Mouse (Mus musculus) heart, postnatal 36 days (tissue): ENCODE data around the gene Actl6b. TPM values are rescaled to one million over a fixed set of nuclear protein-coding genes. Genes with fewer than 3 reads are reported as not detected.

ENCODE experiments used
- DNase-seq, 2 experiments: peaks; one replicate each; pipeline ENCODE4 v3.0.0; 2021 to 2022
- intact Hi-C: fragments of 180-260 bp; cut with DNase I; formaldehyde crosslinking; loops from one replicate; pipeline ENCODE4 v1.15.1; 2025
- total RNA-seq, 2 experiments: library from RNA; stranded (reverse); gene quantifications; 2 replicates each; pipeline ENCODE4 v1.2.3; 2021

Actl6b gene
- total RNA-seq, 2 experiments from 2014 or later = not detected

GRCm38 (mm10) chr5:137527413-137527812 lies 25.9 kb upstream of the Actl6b start:
- DNase-seq = no peak

GRCm38 (mm10) chr5:137528247-137528968 lies 24.9 kb upstream of the Actl6b start:
- no peak for DNase-seq
- intact Hi-C loops = loop anchor here (10.0 kb wide), 1 partner anchor 636 kb away; the partner anchor contains the start of gene Cops6

More at GRCm38 (mm10) chr5:137527413-137527812, 25.9 kb upstream of the Actl6b start:
- intact Hi-C loops = loop anchor here (10.0 kb wide), 1 partner anchor 637 kb away; the partner anchor contains the start of gene Cops6

GRCm38 (mm10) chr5:137529221-137529995 lies 23.9 kb upstream of the Actl6b start:
- intact Hi-C loops = loop anchor here (10.0 kb wide), 1 partner anchor 635 kb away; the partner anchor contains the start of gene Cops6
- no peak for DNase-seq

GRCm38 (mm10) chr5:137530075-137530474 lies 23.2 kb upstream of the Actl6b start:
- DNase-seq = no peak
- intact Hi-C loops = loop anchor here (5.0 kb wide), 1 partner anchor 178 kb away; the partner anchor contains the start of gene Ephb4

GRCm38 (mm10) chr5:137530588-137531413 lies 22.5 kb upstream of the Actl6b start:
- intact Hi-C loops = loop anchor here (5.0 kb wide), 1 partner anchor 178 kb away; the partner anchor contains the start of gene Ephb4

GRCm38 (mm10) chr5:137531414-137532130 lies 21.7 kb upstream of the Actl6b start:
- peak; percentile 68 to 74 for DNase-seq
- intact Hi-C loops = loop anchor here (2.0 to 5.0 kb wide), 3 partner anchors 69 to 215 kb away; partner anchors contain the start of genes Ephb4 and Mospd3

More at GRCm38 (mm10) chr5:137530588-137531413, 22.5 kb upstream of the Actl6b start:
- peak; percentile 68 to 76 for DNase-seq

- intact Hi-C loops = loop anchor here (2.0 to 5.0 kb wide), 3 partner anchors 69 to 215 kb away; partner anchors contain the start of genes Ephb4 and Mospd3
- peak; percentile 46 to 58 for DNase-seq
Measured at GRCm38 (mm10) chr5:137532131-137532807, 21.0 kb upstream of the Actl6b start.

- intact Hi-C loops = loop anchor here (1.0 to 5.0 kb wide), 5 partner anchors 21 to 214 kb away; partner anchors contain the start of genes Ephb4, Mospd3 and Pop7
- DNase-seq = no peak
Measured at GRCm38 (mm10) chr5:137532808-137533116, 20.6 kb upstream of the Actl6b start.

GRCm38 (mm10) chr5:137533117-137533827 lies 20.0 kb upstream of the Actl6b start, which contains the start of the genes Epo and Gnb2:
Gene Epo, minus strand, starts transcription at chr5:137533242.
Gene Gnb2, minus strand, starts transcription at chr5:137533510.
- intact Hi-C loops = loop anchor here (1.0 to 5.0 kb wide), 5 partner anchors 22 to 214 kb away; partner anchors contain the start of genes Ephb4, Mospd3 and Pop7
- peak; percentile 97 to 98 for DNase-seq

- intact Hi-C loops = loop anchor here (5.0 kb wide), 1 partner anchor 182 kb away; the partner anchor contains the start of gene Ephb4
- no peak for DNase-seq
Measured at GRCm38 (mm10) chr5:137534762-137535161, 18.6 kb upstream of the Actl6b start.

- DNase-seq = no peak
- intact Hi-C loops = no loop called here
Measured at GRCm38 (mm10) chr5:137535318-137535717, 18.0 kb upstream of the Actl6b start.

- DNase-seq = no peak
- intact Hi-C loops = no loop called here
Measured at GRCm38 (mm10) chr5:137537461-137537860, 15.9 kb upstream of the Actl6b start.

GRCm38 (mm10) chr5:137539291-137539801 lies 14.0 kb upstream of the Actl6b start:
- intact Hi-C loops = no loop called here
- no peak for DNase-seq

GRCm38 (mm10) chr5:137540991-137541390 lies 12.3 kb upstream of the Actl6b start:
- intact Hi-C loops = no loop called here
- no peak for DNase-seq

- intact Hi-C loops = no loop called here
- no peak for DNase-seq
Measured at GRCm38 (mm10) chr5:137541768-137542540, 11.4 kb upstream of the Actl6b start.

GRCm38 (mm10) chr5:137544926-137545325 lies 8.4 kb upstream of the Actl6b start:
- intact Hi-C loops = no loop called here
- DNase-seq = no peak

GRCm38 (mm10) chr5:137545596-137545995 lies 7.7 kb upstream of the Actl6b start:
- DNase-seq = no peak
- intact Hi-C loops = no loop called here
